Comparison of ENCODE assay signal across 9 mouse cellular contexts in genomic region chr13:35969829-35970228, GRCm38 (mm10). TPM values are rescaled to one million over a fixed set of nuclear protein-coding genes. Genes with fewer than 3 reads are reported as not detected.
A peak's percentile ranks its signal among the peaks of the same experiment; 100 is the strongest.
DNase-seq lines count a peak whose midpoint lies in the region; ATAC-seq and TF ChIP-seq lines count a peak whose summit lies in the region.
"Had no signal": no experiment of that assay in that cellular context is flagged by ENCODE, and none has a peak within 500 bp of the region (broad histone marks: within the 10 kb centered on the region; RNA-seq: fewer than 3 reads in every experiment).

No protein-coding gene starts in this region.

- H3K36me3 ChIP-seq in lung, embryonic 14.5 days (ENCODE audit: insufficient read depth), result no peaks in the 10 kb centered on the region
- H3K36me3 ChIP-seq in forebrain, embryonic 15.5 days, result no peaks in the 10 kb centered on the region
- H3K36me3 ChIP-seq in liver, embryonic 12.5 days, result no peaks in the 10 kb centered on the region
- no peaks in the 10 kb centered on the region for H3K36me3 ChIP-seq in stomach, embryonic 16.5 days (ENCODE audit: control insufficient read depth, insufficient read depth, low read length)

- TF ChIP-seq CTCF in lung, embryonic 14.5 days (IDR thresholded peaks at IDR 0.05; ENCODE audit: low read depth), result no peak

- peak overlapping the region; percentile 59 for H3K4me3 ChIP-seq in lung, embryonic 14.5 days (ENCODE audit: low read depth, low read length)
- H3K4me3 ChIP-seq in forebrain, embryonic 15.5 days, result peak overlapping the region; percentile 49
- H3K4me3 ChIP-seq in liver, embryonic 12.5 days, result no peak overlapping the region
- peak overlapping the region; percentile 68 for H3K4me3 ChIP-seq in stomach, embryonic 16.5 days (replicated peaks; ENCODE audit: low read length)

- H3K9ac ChIP-seq in lung, embryonic 14.5 days, result no peak overlapping the region
- peak overlapping the region; percentile 42 for H3K9ac ChIP-seq in forebrain, embryonic 15.5 days (replicated peaks)
- no peak overlapping the region for H3K9ac ChIP-seq in liver, embryonic 12.5 days
- no peak overlapping the region for H3K9ac ChIP-seq in stomach, embryonic 16.5 days (ENCODE audit: low read length)

- H3K27me3 ChIP-seq in lung, embryonic 14.5 days (ENCODE audit: insufficient read depth, low read length), result peaks cover 22% of the 10 kb centered on the region; the same call in 1 of the 2 replicates
- H3K27me3 ChIP-seq in forebrain, embryonic 15.5 days, result peaks cover 9% of the 10 kb centered on the region; the same call in 1 of the 2 replicates
- peaks cover 54% of the 10 kb centered on the region for H3K27me3 ChIP-seq in liver, embryonic 12.5 days (replicated peaks)
- no peaks in the 10 kb centered on the region; the same call in 1 of the 2 replicates for H3K27me3 ChIP-seq in stomach, embryonic 16.5 days (ENCODE audit: control insufficient read depth, insufficient read depth, low read length)

- no peak overlapping the region for H3K27ac ChIP-seq in lung, embryonic 14.5 days (ENCODE audit: low read depth)
- H3K27ac ChIP-seq in forebrain, embryonic 15.5 days (replicated peaks), result no peak overlapping the region
- no peak overlapping the region for H3K27ac ChIP-seq in liver, embryonic 12.5 days
- no peak overlapping the region for H3K27ac ChIP-seq in stomach, embryonic 16.5 days (ENCODE audit: low read length)

- WGBS in lung, embryonic 14.5 days, result 33% methylated on average over 9 of the region's 9 CpGs
- 34% methylated on average over 9 of the region's 9 CpGs for WGBS in forebrain, embryonic 15.5 days
- WGBS in liver, embryonic 12.5 days (ENCODE audit: insufficient replicate concordance), result 33% methylated on average over 9 of the region's 9 CpGs
- WGBS in stomach, embryonic 16.5 days, result 41% methylated on average over 9 of the region's 9 CpGs

- peak overlapping the region; percentile 100 for H3K4me2 ChIP-seq in lung, embryonic 14.5 days
- H3K4me2 ChIP-seq in forebrain, embryonic 15.5 days (replicated peaks), result peak overlapping the region; percentile 98
- peak overlapping the region; percentile 79 for H3K4me2 ChIP-seq in liver, embryonic 12.5 days
- H3K4me2 ChIP-seq in stomach, embryonic 16.5 days (ENCODE audit: low read depth, low read length), result peak overlapping the region; percentile 100

- no peak for ATAC-seq in lung, embryonic 14.5 days (ENCODE audit: insufficient read depth)
- no peak for ATAC-seq in forebrain, embryonic 15.5 days (replicated peaks)
- ATAC-seq in liver, embryonic 12.5 days, result no peak
- no peak for ATAC-seq in stomach, embryonic 16.5 days (ENCODE audit: insufficient read depth, low FRiP score)

- DNase-seq in lung, embryonic 14.5 days, result no peak
- no peak for DNase-seq in lung, postnatal 25 days (ENCODE audit: low spot score)
- no peak for DNase-seq in left cerebral cortex, adult 18-20 months (ENCODE audit: low spot score in 2 of 2)
- no peak for DNase-seq in layer of hippocampus, adult 18-20 months (ENCODE audit: low spot score in 2 of 2)

- no peaks in the 10 kb centered on the region for H3K9me3 ChIP-seq in lung, embryonic 14.5 days (ENCODE audit: low read depth, low read length)
- no peaks in the 10 kb centered on the region for H3K9me3 ChIP-seq in forebrain, embryonic 15.5 days
- H3K9me3 ChIP-seq in liver, embryonic 12.5 days (replicated peaks), result no peaks in the 10 kb centered on the region
- H3K9me3 ChIP-seq in stomach, embryonic 16.5 days (replicated peaks; ENCODE audit: control insufficient read depth, low read length), result no peaks in the 10 kb centered on the region

- H3K4me1 ChIP-seq in lung, embryonic 14.5 days (ENCODE audit: insufficient read depth), result no peaks in the 10 kb centered on the region
- H3K4me1 ChIP-seq in forebrain, embryonic 15.5 days, result peaks cover 18% of the 10 kb centered on the region
- H3K4me1 ChIP-seq in liver, embryonic 12.5 days, result peaks cover 18% of the 10 kb centered on the region
- H3K4me1 ChIP-seq in stomach, embryonic 16.5 days (ENCODE audit: control insufficient read depth, insufficient read depth, low read length), result peaks cover 8% of the 10 kb centered on the region; the same call in 1 of the 2 replicates

RNA-seq across cellular contexts. Expression of gene Ppp1r3g, which starts 11.2 kb away (rescaled TPM):
- 0.86 and 0.96 TPM in 2 replicates for polyA plus RNA-seq in lung, embryonic 14.5 days (2014; fragmentation: Nextera tagmentation; extraction: Ambion mirVana)
- 1.4 and 1.5 TPM in 2 replicates for polyA plus RNA-seq in forebrain, embryonic 15.5 days (2015; fragmentation: Nextera tagmentation; extraction: Ambion mirVana)
- polyA plus RNA-seq in liver, embryonic 12.5 days (2016; fragmentation: Nextera tagmentation; extraction: Ambion mirVana), result 0.30 and 0.37 TPM in 2 replicates
- 0.34 and 0.37 TPM in 2 replicates for polyA plus RNA-seq in stomach, embryonic 16.5 days (2015; fragmentation: Nextera tagmentation; extraction: Ambion mirVana)
- 10 to 100 TPM; 11.2 to 13.3 TPM for total RNA-seq in left cerebral cortex, adult 18-20 months (2021)
- 10 to 100 TPM; 15.1 to 18.3 TPM for total RNA-seq in layer of hippocampus, adult 18-20 months (2021)
- polyA plus RNA-seq: gonadal fat pad, adult 2 months; spleen, adult 2 months had no signal
